Mouse (Mus musculus) cortical plate, adult 2 months (tissue): ENCODE measurements around the gene Snx20. TPM values are rescaled to one million over a fixed set of nuclear protein-coding genes. Genes with fewer than 3 reads are reported as not detected.

Source experiments
- H3K27ac ChIP-seq: fragments of 200-500 bp; 2 replicates; pipeline ENCODE4 v1.5.1; 2012; ENCODE audit warnings: low read length, control low read depth, inconsistent platforms; ENCODE audit not compliant: insufficient read depth
- H3K4me1 ChIP-seq: fragments of 200-500 bp; 2 replicates; pipeline ENCODE4 v1.6.1; 2011; ENCODE audit warnings: low read length; ENCODE audit not compliant: control insufficient read depth, insufficient read depth
- H3K4me3 ChIP-seq: fragments of 200-500 bp; 2 replicates; pipeline ENCODE4 v1.5.1; 2011; ENCODE audit warnings: mild to moderate bottlenecking, low read length, control low read depth; ENCODE audit not compliant: insufficient read depth
- CTCF ChIP-seq: fragments of 200-500 bp; IDR thresholded peaks from 2 replicates; pipeline ENCODE4 v1.5.1; 2011; ENCODE audit warnings: mild to moderate bottlenecking, control low read depth, low read length; ENCODE audit not compliant: insufficient read depth; ENCODE audit errors: extremely low read depth
- POLR2A ChIP-seq: fragments of 200-500 bp; IDR thresholded peaks from 2 replicates; pipeline ENCODE4 v1.6.1; 2011; ENCODE audit warnings: mild to moderate bottlenecking, low read length, control low read depth; ENCODE audit not compliant: insufficient read depth; ENCODE audit errors: extremely low read depth
- polyA plus RNA-seq: library from polyadenylated mRNA; depleted of rRNA; stranded (reverse); fragments of >200 nt; gene quantifications from 2 replicates; pipeline ENCODE4 v1.2.3, GENCODE M21; 2012

Gene Snx20
- polyA plus RNA-seq, 1 experiment: 1.1 TPM

DNA sequence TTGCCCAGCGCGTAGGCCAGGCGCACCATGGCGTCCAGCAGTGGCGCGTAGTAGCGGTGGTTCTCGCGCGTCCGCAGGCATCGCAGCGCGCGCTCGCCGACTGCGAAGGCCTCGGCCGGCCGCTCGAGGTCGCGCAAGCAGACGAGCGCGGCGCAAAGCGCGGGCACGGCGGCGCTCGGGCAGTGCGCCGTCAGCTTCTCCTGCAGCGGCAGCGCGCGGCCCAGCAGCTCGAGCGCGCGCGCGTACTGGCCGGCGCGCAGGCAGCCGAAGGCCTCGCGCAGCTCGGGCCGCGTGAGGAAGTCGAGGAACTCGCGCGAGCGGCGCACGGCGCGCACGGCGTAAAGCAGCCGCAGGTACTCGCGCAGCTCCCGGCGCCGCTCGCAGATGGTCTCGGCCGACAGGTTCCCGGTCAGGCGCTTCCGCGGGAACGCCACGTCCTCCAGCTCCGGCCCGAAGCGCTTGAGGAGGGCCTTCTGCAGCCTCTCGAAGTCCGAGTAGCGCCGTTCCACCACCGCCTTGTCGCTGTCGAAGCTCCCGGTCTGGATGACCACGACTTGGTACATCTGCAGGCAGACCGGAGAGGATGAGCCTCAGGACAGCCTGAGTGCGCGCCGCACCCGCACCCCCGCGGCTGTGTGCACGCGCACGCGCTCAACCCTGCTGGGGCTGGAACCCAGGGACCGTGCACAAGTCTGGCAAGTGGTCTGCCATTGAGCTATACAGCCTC lies 8.5 kb downstream of the Snx20 start:
- TF ChIP-seq POLR2A: peak; percentile 11; the same call in 1 of the 2 replicates
- no peak for TF ChIP-seq CTCF
- H3K4me1 ChIP-seq: peaks cover 3% of the 10 kb centered on the region; the same call in 1 of the 2 replicates
- H3K27ac ChIP-seq: no peak overlapping the region; the same call in 1 of the 2 replicates
- peak overlapping the region; percentile 38 for H3K4me3 ChIP-seq

DNA sequence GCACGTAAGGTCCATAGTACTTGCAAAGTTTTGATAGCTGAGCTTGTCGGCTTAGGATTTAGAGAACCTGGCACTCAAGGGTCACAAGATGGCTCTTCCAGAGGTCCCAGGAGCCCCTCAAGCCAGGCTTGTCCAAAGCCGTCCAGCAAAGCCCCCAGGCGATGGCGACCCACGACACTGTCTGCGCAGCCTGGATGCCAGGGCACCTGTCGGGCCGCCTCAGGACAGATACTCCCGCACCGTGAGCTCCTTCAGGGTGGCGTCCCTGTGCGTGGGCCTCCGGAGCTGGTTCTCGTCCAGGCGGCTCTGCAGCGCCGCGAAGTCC lies 9.0 kb downstream of the Snx20 start:
- Histone ChIP-seq H3K4me1 (peaks cover 3% of the 10 kb centered on the region; the same call in 1 of the 2 replicates), H3K4me3 (peak overlapping the region; percentile 38), H3K27ac (no peak overlapping the region)
- TF ChIP-seq POLR2A (no peak), CTCF (no peak)

DNA sequence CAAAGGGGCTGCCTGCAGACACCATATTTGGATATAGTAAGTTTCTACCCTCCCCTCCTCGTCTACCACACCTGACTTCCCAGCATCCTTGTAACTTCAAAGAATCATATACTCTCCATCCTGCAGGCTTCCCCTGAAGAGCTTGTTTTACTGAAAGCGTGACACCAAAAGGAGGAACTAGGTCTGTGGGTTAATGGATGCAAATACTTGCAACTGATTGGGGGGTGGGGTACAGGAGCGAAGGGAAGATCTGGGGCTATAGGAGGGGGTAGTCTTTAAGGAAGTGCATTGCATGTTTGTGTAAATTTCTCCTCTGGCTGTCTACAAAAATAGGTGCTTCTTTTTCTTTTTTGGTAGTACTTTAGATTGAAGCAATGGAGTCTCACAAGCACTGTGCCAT lies 9.5 kb downstream of the Snx20 start:
- H3K4me3 ChIP-seq: no peak overlapping the region

DNA sequence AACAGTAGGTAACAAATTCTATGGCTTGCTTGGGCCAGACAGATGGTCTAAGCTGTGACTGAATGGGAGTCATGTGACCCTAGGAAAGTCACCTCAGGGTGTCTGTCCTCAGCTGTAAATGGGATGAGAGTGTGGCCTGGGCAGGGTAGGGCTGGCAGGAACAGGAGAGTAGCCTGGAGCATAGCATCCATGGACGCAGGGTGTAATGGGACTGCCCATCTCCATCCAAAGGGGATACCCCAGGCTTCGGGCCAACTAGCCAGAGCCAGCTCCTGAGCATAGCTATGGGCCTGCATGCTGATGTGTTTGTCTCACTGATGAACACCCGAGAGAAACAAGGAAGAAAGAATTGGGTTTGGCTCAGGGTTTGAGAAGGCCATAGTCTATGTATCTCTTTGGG lies 11.7 kb downstream of the Snx20 start:
- H3K27ac ChIP-seq: no peak overlapping the region
- TF ChIP-seq POLR2A (no peak), CTCF (no peak)

More for the DNA sequence above, 9.5 kb downstream of the Snx20 start:
- peaks cover 3% of the 10 kb centered on the region; the same call in 1 of the 2 replicates for H3K4me1 ChIP-seq
- H3K27ac ChIP-seq: no peak overlapping the region
- TF ChIP-seq POLR2A: no peak
- no peak for TF ChIP-seq CTCF

DNA sequence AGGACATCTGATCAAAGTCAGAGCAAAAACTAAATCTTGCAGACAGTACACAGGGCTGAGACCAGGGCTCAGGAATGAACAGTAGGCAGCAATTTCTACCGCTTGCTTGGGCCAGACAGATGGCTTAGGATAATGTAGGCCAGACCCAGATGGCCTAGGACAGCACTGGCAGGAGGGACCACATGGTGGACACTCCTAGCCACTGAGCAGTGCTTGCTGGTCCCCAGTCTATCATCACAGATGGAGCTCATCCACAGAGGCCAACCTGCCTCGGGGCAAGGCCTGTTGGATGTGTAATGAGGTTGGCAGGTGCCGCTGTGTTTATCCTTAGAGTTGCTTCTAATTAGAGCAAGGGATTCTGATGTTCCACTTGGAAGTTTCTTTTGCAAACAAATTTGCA lies 12.6 kb downstream of the Snx20 start:
- no peak overlapping the region for H3K27ac ChIP-seq
- H3K4me3 ChIP-seq: no peak overlapping the region
- peaks cover 1% of the 10 kb centered on the region; the same call in 1 of the 2 replicates for H3K4me1 ChIP-seq
- TF ChIP-seq CTCF (no peak), POLR2A (no peak)

More for the DNA sequence above, 11.7 kb downstream of the Snx20 start:
- H3K4me1 ChIP-seq: peaks cover 3% of the 10 kb centered on the region; the same call in 1 of the 2 replicates
- no peak overlapping the region for H3K4me3 ChIP-seq

DNA sequence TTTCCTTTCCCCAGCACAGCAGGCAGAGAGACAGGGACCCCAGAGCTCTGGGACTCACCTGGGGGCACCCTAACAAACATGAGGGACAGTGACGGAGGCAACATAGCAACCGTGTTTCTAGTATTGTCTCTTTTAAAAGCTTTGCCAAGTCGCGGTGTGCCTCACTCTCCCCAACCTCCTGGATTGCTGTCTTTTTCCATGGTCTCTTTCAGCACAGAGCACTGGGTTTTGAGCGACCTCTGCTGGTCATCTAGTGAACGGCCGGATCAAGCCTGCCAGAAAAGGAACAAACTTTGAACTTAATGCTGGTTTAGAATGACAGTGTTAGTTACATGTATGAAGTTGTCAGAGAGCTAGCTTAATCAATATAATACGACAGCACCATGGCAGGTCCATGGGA lies 14.5 kb downstream of the Snx20 start:
- Histone ChIP-seq H3K4me3 (no peak overlapping the region), H3K27ac (no peak overlapping the region), H3K4me1 (no peaks in the 10 kb centered on the region)
- TF ChIP-seq POLR2A: no peak
- TF ChIP-seq CTCF: peak; percentile 98

DNA sequence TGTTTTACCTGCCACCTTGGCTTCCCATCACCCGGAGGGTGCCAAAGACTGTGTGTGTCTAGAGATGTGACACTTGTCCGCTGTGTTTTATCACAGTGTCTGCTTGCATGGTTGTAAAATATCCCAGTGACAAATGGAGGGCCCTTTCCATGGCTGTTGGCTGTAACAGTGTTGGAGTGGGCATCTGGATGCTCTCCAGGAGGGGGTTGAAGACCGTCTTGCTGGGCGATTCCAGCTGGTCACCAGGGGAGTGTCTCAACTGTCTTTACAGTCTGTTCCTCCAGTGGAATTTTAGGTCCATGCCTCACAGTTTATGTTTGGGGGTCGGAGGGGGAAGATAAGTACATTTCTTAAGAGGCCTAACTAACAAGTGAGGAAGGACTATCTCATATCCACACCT lies 15.0 kb downstream of the Snx20 start:
- Histone ChIP-seq H3K27ac (no peak overlapping the region), H3K4me1 (no peaks in the 10 kb centered on the region), H3K4me3 (no peak overlapping the region)
- TF ChIP-seq CTCF (no peak), POLR2A (no peak)

DNA sequence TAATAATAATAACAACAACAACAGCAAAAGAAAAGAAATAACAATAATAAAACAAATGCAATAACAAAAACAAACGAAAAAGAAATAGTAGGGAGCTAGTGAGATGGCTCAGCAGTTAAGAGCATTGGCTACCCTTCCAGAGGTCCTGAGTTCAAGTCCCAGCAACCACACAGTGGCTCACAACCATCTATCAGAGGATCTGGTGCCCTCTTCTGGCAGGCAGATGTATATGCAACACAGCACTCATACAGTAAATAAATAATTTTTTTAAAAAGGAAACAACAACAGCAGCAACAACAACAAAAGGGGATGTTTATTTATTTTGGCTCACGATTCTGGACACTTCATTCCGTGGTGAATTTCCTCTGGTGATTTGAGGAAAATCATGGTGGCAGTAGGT lies 16.4 kb downstream of the Snx20 start:
- Histone ChIP-seq H3K4me3 (no peak overlapping the region), H3K4me1 (no peaks in the 10 kb centered on the region), H3K27ac (no peak overlapping the region)
- TF ChIP-seq CTCF (peak; percentile 23; the same call in 1 of the 2 replicates), POLR2A (no peak)

DNA sequence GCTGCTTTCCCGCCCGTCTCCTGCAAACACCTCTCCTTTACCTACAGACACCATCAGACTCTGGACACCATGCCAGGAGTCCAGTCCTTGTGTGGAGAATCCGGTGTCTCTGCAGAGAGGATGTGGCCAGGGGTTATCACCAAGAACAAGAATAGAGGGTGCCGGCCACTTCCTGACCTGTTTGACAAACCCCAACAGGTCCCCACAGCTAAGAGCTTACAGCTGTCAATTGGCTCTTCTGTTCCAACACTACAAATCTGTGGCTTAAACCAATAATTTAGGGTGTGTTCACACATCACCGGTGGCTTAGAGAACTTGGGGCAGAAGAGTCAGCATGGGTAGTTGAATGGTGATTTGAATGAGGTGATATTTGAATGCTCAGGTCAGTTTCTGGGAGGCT lies 17.3 kb downstream of the Snx20 start:
- Histone ChIP-seq H3K4me1 (no peaks in the 10 kb centered on the region), H3K27ac (no peak overlapping the region), H3K4me3 (no peak overlapping the region)
- TF ChIP-seq POLR2A (no peak), CTCF (no peak)

DNA sequence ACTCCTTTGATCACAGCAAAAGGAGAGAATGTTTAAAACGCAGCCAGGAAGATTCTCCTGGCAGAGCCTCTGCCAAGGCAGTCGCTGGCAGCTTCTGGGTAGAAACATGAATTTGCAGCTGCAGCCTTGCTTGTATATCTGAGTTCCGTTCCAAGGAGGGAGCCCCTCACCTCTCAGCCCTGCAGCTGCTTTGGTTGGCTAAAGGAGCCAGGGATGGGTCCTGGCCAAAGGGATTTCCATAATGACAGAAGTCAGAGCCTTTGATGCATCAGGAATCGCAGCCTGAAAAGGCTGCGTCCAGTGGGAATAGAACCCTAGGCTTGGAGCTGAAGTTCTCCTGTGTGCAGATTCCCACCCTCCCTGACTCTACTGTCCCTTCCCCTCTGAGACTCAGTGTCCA lies 20.9 kb downstream of the Snx20 start:
- H3K27ac ChIP-seq: no peak overlapping the region
- TF ChIP-seq POLR2A (no peak), CTCF (no peak)

More for the DNA sequence above, 20.9 kb downstream of the Snx20 start:
- no peaks in the 10 kb centered on the region for H3K4me1 ChIP-seq
- no peak overlapping the region for H3K4me3 ChIP-seq
